Mouse (Mus musculus): Measurements from ENCODE around the gene H13.
"Not testable (repeated sequence)": the region's sequence is repeated elsewhere in the genome, so short reads cannot be mapped to it uniquely, and the experiment has no call there.

H13 gene

GRCm38 (mm10) chr2:152661163-152661562 lies 8.1 kb upstream of the H13 start:
- CTCF ChIA-PET: interaction anchor here (0.7 kb wide), 1 partner anchor 1981 kb away, joined by 3 read pairs; no protein-coding TSS in a partner anchor

GRCm38 (mm10) chr2:152666191-152666590 lies 3.1 kb upstream of the H13 start:
- CTCF ChIA-PET: not testable (repeated sequence)

- CTCF ChIA-PET: interaction anchor here (1.0 to 1.2 kb wide), 2 partner anchors 157 to 178 kb away, joined by 3 read pairs; partner anchors contain the start of gene Tpx2
These were observed 601 bp downstream of the H13 start for GRCm38 (mm10) chr2:152669639-152670484.

DNA sequence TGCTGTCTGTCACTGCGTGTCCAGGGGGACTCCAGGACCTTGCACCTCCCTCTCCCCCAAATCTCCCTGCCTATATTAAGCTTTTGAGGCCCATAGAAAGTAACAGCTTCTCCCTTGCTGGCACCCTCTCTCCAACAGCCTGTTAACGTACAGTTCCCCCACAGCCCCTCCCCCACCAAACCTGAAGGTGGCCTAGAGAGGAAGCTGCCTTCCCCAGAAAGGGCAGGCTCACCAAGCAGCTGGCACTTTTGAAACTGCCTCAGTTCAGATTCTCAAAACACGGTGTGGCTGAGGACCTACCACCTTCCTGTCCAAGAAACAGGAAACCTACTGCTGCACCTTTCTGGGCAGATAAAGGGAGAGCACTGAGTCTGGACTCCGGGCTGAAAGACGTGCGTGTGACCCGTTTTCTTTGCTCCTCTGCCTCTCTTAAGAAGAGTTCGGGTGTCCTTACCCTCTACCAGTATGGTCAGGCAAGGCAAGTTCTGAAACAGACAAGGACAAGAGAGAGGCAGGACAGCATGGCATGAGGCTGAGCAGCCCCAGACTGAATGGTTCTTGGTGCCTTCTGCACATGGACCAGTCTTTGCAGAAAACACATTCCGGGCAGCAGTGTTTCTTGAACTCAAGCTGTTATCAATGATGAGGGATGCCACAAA lies 1.9 kb downstream of the H13 start:
- CTCF ChIA-PET: interaction anchor here (0.6 kb wide), 1 partner anchor 68 kb away, joined by 3 read pairs; no protein-coding TSS in a partner anchor

DNA sequence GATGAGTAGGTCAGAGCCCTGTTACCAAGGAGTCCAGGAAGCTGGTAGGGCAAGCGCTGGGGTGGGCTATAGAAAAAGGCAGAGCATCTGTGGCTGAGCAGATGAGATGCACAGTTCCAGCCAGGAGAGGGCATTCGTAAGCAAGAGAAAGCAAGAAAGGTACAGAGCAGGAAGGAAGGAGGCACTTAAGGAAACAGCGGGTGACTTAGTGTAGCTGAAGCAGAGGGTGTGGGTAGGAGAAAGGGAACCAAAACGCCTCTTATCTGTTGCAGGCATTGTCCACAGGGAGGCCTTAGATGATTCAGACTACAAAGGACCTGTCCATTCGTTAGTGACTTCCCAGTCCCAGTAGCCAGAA lies 2.4 kb downstream of the H13 start:
- CTCF ChIA-PET: interaction anchor here (1.3 kb wide), 1 partner anchor 159 kb away, joined by 3 read pairs; no protein-coding TSS in a partner anchor

GRCm38 (mm10) chr2:152672166-152672565 lies 2.9 kb downstream of the H13 start:
- CTCF ChIA-PET: interaction anchor here (1.3 kb wide), 1 partner anchor 159 kb away, joined by 3 read pairs; no protein-coding TSS in a partner anchor

GRCm38 (mm10) chr2:152674148-152674547 lies 4.9 kb downstream of the H13 start:
- CTCF ChIA-PET: interaction anchor here (1.1 kb wide), 1 partner anchor 23 kb away, joined by 4 read pairs; no protein-coding TSS in a partner anchor

GRCm38 (mm10) chr2:152675252-152675791 lies 6.1 kb downstream of the H13 start:
- CTCF ChIA-PET: no interaction called here

- CTCF ChIA-PET: interaction anchor here (0.6 to 1.6 kb wide), 2 partner anchors 9 to 237 kb away, joined by 5 to 7 read pairs; partner anchors contain the start of gene H13
These were observed 9.0 kb downstream of the H13 start for GRCm38 (mm10) chr2:152678302-152678701.

- CTCF ChIA-PET: no interaction called here
These were observed 9.7 kb downstream of the H13 start for GRCm38 (mm10) chr2:152678925-152679324.

DNA sequence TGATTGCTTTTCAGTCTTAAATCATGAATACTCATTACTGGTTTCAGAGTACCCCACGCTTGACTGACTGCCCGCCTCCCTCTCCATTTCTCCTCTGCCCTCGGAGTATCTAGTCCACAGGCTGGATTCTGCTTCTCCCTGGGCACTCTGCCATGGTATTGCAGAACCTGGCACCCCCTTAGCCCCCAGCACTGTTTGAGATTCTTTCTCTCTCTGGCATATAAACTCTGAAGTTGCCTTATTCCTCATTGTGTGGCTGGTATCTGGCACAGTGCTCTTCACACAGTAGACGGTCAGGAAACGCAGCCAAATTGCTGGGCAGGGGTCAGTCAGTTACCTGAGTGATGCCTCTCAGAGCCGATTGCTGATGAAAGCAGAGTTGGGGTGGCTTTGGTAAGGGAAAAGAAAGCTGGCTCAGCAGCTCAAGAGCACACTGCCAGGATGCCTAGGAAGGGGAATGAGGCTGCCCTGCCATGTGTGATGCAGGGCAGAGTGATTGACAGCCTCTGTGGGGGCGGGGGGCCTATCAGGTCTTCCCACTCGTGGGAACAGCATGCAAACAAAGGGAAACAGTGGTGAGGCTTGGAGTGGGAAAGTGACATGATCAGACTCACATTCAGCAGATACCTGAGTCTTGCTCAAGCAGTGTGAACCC lies 10.6 kb downstream of the H13 start:
- CTCF ChIA-PET: interaction anchor here (1.0 kb wide), 1 partner anchor 17 kb away, joined by 3 read pairs; no protein-coding TSS in a partner anchor

DNA sequence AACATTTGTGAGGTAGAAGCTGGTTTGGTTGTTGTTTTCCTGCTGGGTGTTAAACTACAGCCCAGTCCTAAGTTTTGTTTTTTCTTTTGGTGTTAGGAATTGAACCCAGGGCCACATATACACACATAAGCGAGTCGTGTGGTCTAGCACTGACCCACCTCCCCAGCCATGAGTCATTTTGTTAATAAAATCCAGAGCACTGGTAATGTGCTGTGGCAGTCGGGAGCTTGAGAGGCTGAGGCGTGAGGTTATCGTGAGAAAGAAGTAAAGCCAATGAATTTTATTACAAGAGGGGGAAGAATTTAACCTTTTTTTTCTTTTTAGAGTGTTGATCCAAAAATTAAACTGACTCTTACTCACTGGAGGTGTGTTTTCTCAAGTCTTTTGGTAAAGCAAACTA lies 13.8 kb downstream of the H13 start:
- CTCF ChIA-PET: no interaction called here

DNA sequence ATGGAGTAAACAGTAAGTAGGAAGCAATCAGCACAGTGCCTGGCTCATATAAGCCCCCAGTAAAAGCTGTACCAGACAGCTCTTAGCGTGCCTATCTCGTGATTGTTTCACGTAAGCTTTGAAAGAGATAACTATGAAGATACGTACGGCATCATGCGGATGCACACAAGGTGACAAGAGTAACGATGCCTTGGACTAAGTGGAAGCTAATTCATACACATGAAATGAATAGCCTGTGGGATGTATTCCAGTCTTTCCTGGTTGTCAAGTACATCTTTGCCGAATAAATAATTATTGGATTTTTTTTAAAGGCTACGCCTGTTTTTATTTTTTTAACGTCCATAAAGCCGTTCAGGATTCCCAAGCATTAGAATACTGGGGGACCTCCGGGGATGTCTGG lies 17.1 kb downstream of the H13 start:
- CTCF ChIA-PET: interaction anchor here (0.6 kb wide), 1 partner anchor 193 kb away, joined by 5 read pairs; no protein-coding TSS in a partner anchor

DNA sequence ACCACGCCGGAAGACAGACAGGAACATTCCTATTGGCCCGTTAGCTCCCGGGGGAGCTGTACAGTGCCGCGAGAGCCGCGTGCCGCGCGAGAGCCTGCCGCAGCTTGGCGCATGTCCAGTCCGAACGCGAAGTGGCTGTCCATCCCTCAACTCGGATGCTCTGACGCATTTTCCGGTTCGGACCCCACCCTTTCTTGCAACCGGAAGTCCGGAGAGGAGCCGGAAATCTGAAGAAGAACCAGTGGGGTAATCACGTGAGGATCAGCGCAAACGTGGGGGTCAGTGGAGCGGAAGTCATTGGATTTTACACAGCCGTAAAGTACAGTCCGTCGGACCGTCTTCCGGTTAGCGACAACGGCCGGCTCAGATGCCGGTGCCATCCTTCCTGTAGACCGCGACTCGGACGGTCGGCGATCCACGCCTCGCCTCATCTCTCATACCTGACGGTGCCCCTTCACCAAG lies 17.6 kb downstream of the H13 start, which contains the start of gene Mcts2:
Mcts2 (plus strand) TSS at position 230 of the 462 bp plus-strand sequence.
- CTCF ChIA-PET: interaction anchor here (0.6 kb wide), 1 partner anchor 193 kb away, joined by 5 read pairs; no protein-coding TSS in a partner anchor

- CTCF ChIA-PET: interaction anchor here (0.5 to 1.0 kb wide), 2 partner anchors 64 to 133 kb away, joined by 3 to 13 read pairs; no protein-coding TSS in a partner anchor
These were observed 22.4 kb downstream of the H13 start for GRCm38 (mm10) chr2:152691564-152692217.

- CTCF ChIA-PET: interaction anchor here (0.6 to 1.7 kb wide), 3 partner anchors 11 to 140 kb away, joined by 3 to 6 read pairs (median 4); no protein-coding TSS in a partner anchor
These were observed 24.0 kb downstream of the H13 start for GRCm38 (mm10) chr2:152693233-152693632.

DNA sequence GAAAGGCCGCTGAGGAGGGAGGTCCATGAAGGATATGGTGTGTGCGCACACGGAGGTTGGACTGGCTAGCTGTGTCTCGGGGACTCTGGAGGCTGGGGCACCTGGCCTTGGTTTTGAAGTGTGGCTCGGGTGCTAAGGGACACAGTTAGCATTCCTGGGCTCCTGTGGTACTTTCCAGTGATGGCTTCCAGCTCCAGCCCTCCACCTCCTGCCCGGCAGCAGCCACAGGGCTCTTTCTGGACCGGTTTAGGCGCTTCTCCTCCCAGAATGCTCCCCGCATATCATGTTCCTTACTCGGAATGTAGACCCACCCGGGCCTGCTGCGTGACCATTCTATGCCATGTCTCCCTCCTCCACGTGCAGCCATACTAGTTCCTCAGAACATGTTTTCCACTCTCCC lies 24.5 kb downstream of the H13 start:
- CTCF ChIA-PET: interaction anchor here (0.6 to 1.7 kb wide), 3 partner anchors 12 to 140 kb away, joined by 3 to 6 read pairs (median 4); no protein-coding TSS in a partner anchor

DNA sequence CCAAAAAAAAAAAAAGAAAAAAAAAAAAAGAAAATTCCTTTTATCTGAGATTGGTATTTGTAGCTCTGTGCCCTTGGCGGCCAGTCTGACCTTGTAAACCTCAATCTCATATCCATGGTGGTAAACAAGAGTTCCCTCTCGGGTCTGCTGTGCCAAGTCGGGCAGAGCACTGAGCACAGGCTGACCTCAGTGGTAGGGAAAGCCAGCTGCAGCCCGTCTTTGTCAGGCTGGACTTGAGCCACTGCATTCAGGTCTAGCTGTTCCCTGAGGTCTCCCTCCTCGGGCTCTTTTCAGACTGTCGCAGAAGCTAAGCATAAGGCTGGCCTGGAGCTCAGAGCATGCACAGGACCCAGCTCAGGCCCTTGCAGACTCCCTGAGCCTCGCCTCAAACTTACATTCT lies 25.4 kb downstream of the H13 start:
- CTCF ChIA-PET: interaction anchor here (1.7 kb wide), 1 partner anchor 13 kb away, joined by 4 read pairs; no protein-coding TSS in a partner anchor

DNA sequence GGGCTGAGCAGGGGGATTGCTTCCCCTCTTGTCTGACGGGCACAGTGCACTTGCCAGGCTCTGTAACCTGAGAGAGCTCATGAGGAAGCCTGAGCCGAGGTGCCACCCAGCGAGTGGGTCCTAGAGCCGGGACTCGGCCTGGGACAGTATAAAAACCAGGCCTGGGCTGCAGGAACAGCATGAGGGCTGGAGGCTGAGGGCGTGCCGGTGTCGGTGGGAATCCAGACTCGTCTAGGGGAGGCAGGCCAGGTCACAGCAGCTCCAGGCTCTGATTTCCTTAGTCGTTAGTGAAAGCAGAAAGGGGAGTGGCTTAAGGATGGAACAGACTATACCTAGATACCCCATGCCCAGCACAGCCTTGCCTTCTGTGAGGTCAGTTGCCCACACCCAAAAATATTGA lies 26.8 kb downstream of the H13 start:
- CTCF ChIA-PET: interaction anchor here (0.5 to 1.3 kb wide), 4 partner anchors 16 to 130 kb away, joined by 3 to 10 read pairs (median 4); no protein-coding TSS in a partner anchor

Measured in spleen, embryonic (tissue).